In the genomic region with DNA sequence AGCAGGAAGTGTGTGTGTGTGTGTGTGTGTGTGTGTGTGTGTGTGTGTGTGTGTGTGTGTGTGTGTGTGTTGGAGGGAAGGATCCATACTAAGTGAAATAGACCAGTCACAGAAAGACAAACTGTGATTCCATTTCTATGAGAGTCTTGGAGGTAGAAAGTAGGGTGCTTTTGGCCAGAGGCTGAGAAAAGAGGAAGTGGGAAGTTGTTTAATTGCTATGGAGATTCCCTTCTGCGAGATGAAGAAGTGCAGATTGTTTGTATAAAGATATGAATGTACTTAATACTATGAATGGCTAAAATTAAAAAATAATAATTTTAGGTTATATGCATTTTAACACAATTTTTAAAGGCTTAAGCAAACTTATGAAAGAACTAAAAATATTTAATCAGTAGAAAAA, we compare ENCODE assay signal across 29 mouse cellular contexts.
DNase-seq lines count a peak whose midpoint lies in the region; ATAC-seq and TF ChIP-seq lines count a peak whose summit lies in the region.
"Had no signal": no experiment of that assay in that cellular context is flagged by ENCODE, and none has a peak within 500 bp of the region (broad histone marks: within the 10 kb centered on the region; RNA-seq: fewer than 3 reads in every experiment).

No protein-coding gene starts in this region.

- H3K27me3 ChIP-seq in MEL (ENCODE audit: control insufficient read depth in 1 of 2, insufficient read depth in 2 of 2, low read length in 2 of 2): no peaks in the 10 kb centered on the region
- H3K27me3 ChIP-seq: embryonic facial prominence, embryonic 12.5 days; embryonic facial prominence, embryonic 15.5 days; forebrain, embryonic 12.5 days; forebrain, embryonic 15.5 days; heart, embryonic 12.5 days; heart, embryonic 15.5 days had no signal

- no peaks in the 10 kb centered on the region for H3K9me3 ChIP-seq in MEL (replicated peaks; ENCODE audit: insufficient read depth, low read length)
- H3K9me3 ChIP-seq: embryonic facial prominence, embryonic 12.5 days; embryonic facial prominence, embryonic 15.5 days; forebrain, embryonic 12.5 days; forebrain, embryonic 15.5 days; heart, embryonic 12.5 days; heart, embryonic 15.5 days had no signal

- H3K4me3 ChIP-seq in MEL (ENCODE audit: control insufficient read depth in 1 of 2, insufficient read depth in 1 of 2, low read depth in 2 of 2, low read length in 2 of 2): no peak overlapping the region
- no peak overlapping the region for H3K4me3 ChIP-seq in embryonic fibroblast, embryonic 13.5 days (ENCODE audit: insufficient read depth, low read length)
- H3K4me3 ChIP-seq: embryonic facial prominence, embryonic 12.5 days; embryonic facial prominence, embryonic 15.5 days; erythroblast, embryonic 14.5 days; forebrain, embryonic 12.5 days; forebrain, embryonic 15.5 days; heart, embryonic 12.5 days; heart, embryonic 15.5 days had no signal

- TF ChIP-seq EP300 in MEL (IDR thresholded peaks at IDR 0.05; ENCODE audit: low read depth in 1 of 2, low read length in 2 of 2): peak in 1 of 2 experiments; percentile 54; a peak in 1 of 4 replicates

- no peak for TF ChIP-seq CTCF in MEL (IDR thresholded peaks at IDR 0.05 in 2 of 3, conservative IDR thresholded peaks at IDR 0.05 in 1 of 3; ENCODE audit: control insufficient read depth in 1 of 3, insufficient read depth in 1 of 3, low read depth in 2 of 3, low read length in 3 of 3, poor library complexity in 1 of 3, severe bottlenecking in 1 of 3)
- TF ChIP-seq CTCF in embryonic fibroblast, embryonic 13.5 days (IDR thresholded peaks at IDR 0.05; ENCODE audit: borderline replicate concordance, insufficient read depth, low read length): no peak

- TF ChIP-seq RAD21 in MEL (IDR thresholded peaks at IDR 0.05; ENCODE audit: low read depth, low read length): no peak

- H3K79me2 ChIP-seq in MEL (ENCODE audit: control insufficient read depth, insufficient read depth, low read length, poor library complexity): no peaks in the 10 kb centered on the region

- no peak overlapping the region for H3K9ac ChIP-seq in MEL (ENCODE audit: control insufficient read depth, low read depth, low read length, poor library complexity, severe bottlenecking)
- H3K9ac ChIP-seq: embryonic facial prominence, embryonic 12.5 days; embryonic facial prominence, embryonic 15.5 days; forebrain, embryonic 12.5 days; forebrain, embryonic 15.5 days; heart, embryonic 12.5 days; heart, embryonic 15.5 days; hindbrain, embryonic 14.5 days had no signal

- peaks cover 0 to 5% of the 10 kb centered on the region in 2 experiments; a peak in 1 of 4 replicates for H3K4me1 ChIP-seq in MEL (ENCODE audit: control insufficient read depth in 1 of 2, insufficient read depth in 2 of 2, low read length in 2 of 2)
- peaks cover 9% of the 10 kb centered on the region for H3K4me1 ChIP-seq in embryonic fibroblast, embryonic 13.5 days (ENCODE audit: control insufficient read depth, insufficient read depth, low read length)
- H3K4me1 ChIP-seq: embryonic facial prominence, embryonic 12.5 days; embryonic facial prominence, embryonic 15.5 days; forebrain, embryonic 12.5 days; forebrain, embryonic 15.5 days; heart, embryonic 12.5 days; heart, embryonic 15.5 days had no signal

- H3K27ac ChIP-seq in MEL (ENCODE audit: control insufficient read depth, low read depth, low read length): no peak overlapping the region
- H3K27ac ChIP-seq in embryonic fibroblast, embryonic 13.5 days (ENCODE audit: insufficient read depth, low read length): peak overlapping the region; percentile 86
- H3K27ac ChIP-seq: embryonic facial prominence, embryonic 12.5 days; embryonic facial prominence, embryonic 15.5 days; forebrain, embryonic 12.5 days; forebrain, embryonic 15.5 days; heart, embryonic 15.5 days; hindbrain, embryonic 14.5 days; hindbrain, postnatal 0 days had no signal

- DNase-seq in A20 (ENCODE audit: low read depth, low spot score) (peak; percentile 67), MEL (ENCODE audit: low read depth, low spot score) (peak; percentile 65)
- no peak for DNase-seq in frontal cortex, adult 2 months (ENCODE audit: extremely low spot score in 1 of 2, low spot score in 1 of 2)
- no peak for DNase-seq in adrenal gland, adult 8-10 months
- no peak for DNase-seq in retina, postnatal 1 day
- no peak for DNase-seq in adrenal gland, adult (ENCODE audit: inconsistent age in 2 of 2, low spot score in 1 of 2)
- DNase-seq: adrenal gland, postnatal 14 days; cerebellum, adult 11 months; cerebellum, adult 2 months; cerebellum, postnatal 14 days; gastrocnemius, postnatal 10 days; heart, adult 18-20 months; heart, postnatal 10 days; heart, postnatal 36 days; kidney, adult 18-20 months; kidney, adult 9 months had no signal

- peaks cover 0 to 7% of the 10 kb centered on the region in 2 experiments; a peak in 1 of 4 replicates for H3K36me3 ChIP-seq in MEL (ENCODE audit: control insufficient read depth in 1 of 2, insufficient read depth in 2 of 2, low read length in 2 of 2)
- H3K36me3 ChIP-seq: embryonic facial prominence, embryonic 12.5 days; embryonic facial prominence, embryonic 15.5 days; forebrain, embryonic 12.5 days; forebrain, embryonic 15.5 days; heart, embryonic 12.5 days; heart, embryonic 15.5 days had no signal

- peak; percentile 57 for ATAC-seq in megakaryocyte progenitor cell, adult 5-6 weeks (replicated peaks; ENCODE audit: poor library complexity)
- ATAC-seq: forebrain, embryonic 15.5 days; hindbrain, postnatal 0 days; inflammation-experienced regulatory T-cells, adult 6 months; intestine, embryonic 16.5 days had no signal

- TF ChIP-seq POLR2A in MEL (IDR thresholded peaks at IDR 0.05; ENCODE audit: control insufficient read depth in 1 of 2, insufficient read depth in 1 of 2, low read depth in 1 of 2, low read length in 2 of 2, poor library complexity in 1 of 2): no peak
- no peak for TF ChIP-seq POLR2A in embryonic fibroblast, embryonic 13.5 days (IDR thresholded peaks at IDR 0.05; ENCODE audit: low read depth, low read length)

TF ChIP-seq in MEL, 35 proteins besides CTCF, POLR2A, EP300 and RAD21:
- no peak for TF ChIP-seq USF2 (IDR thresholded peaks at IDR 0.05; ENCODE audit: borderline replicate concordance in 1 of 2, insufficient read depth in 1 of 2, low read depth in 1 of 2, low read length in 2 of 2)
- TF ChIP-seq NELFE (IDR thresholded peaks at IDR 0.05; ENCODE audit: low read depth, low read length): no peak
- TF ChIP-seq HCFC1 (IDR thresholded peaks at IDR 0.05; ENCODE audit: low read depth, low read length): no peak
- no peak for TF ChIP-seq GABPA (IDR thresholded peaks at IDR 0.05; ENCODE audit: low read depth, low read length)
- TF ChIP-seq POLR2AphosphoS5 (IDR thresholded peaks at IDR 0.05; ENCODE audit: borderline replicate concordance, low read depth, low read length): no peak
- TF ChIP-seq MAZ (IDR thresholded peaks at IDR 0.05; ENCODE audit: low read depth, low read length): no peak
- TF ChIP-seq RCOR1 (IDR thresholded peaks at IDR 0.05; ENCODE audit: low read depth, low read length): no peak
- TF ChIP-seq ZC3H11A (IDR thresholded peaks at IDR 0.05; ENCODE audit: low read depth, low read length): no peak
- TF ChIP-seq POLR2AphosphoS2 (IDR thresholded peaks at IDR 0.05; ENCODE audit: low read length): no peak
- no peak for TF ChIP-seq ZNF384 (IDR thresholded peaks at IDR 0.05; ENCODE audit: low read depth, low read length)
- TF ChIP-seq KAT2A (conservative IDR thresholded peaks at IDR 0.05; ENCODE audit: low read depth, low read length): no peak
- no peak for TF ChIP-seq SMC3 (IDR thresholded peaks at IDR 0.05; ENCODE audit: low read depth, low read length)
- TF ChIP-seq ZMIZ1 (IDR thresholded peaks at IDR 0.05; ENCODE audit: low read depth, low read length): no peak

Comparison
In these comparisons a context has a peak if more than half of its experiments do, and no peak if none do; other contexts are left out.
1. DNase-seq: peak in A20 (single experiment) and MEL (single experiment); none in frontal cortex, adult 2 months (0 of 2), adrenal gland, adult 8-10 months (single experiment), retina, postnatal 1 day (single experiment) and adrenal gland, adult (0 of 2).